Mouse (Mus musculus) kidney, embryonic 16.5 days (tissue): ENCODE results near the gene Impdh1. TPM values are rescaled to one million over a fixed set of nuclear protein-coding genes. Genes with fewer than 3 reads are reported as not detected.

Experiments used
- ATAC-seq: fragments of 200-750 bp; cut with Nextera tagmentation; 2 replicates; pipeline ENCODE4 v1.8.0; 2017; ENCODE audit warnings: moderate TSS enrichment; ENCODE audit not compliant: low FRiP score, low TSS enrichment
- H3K27ac ChIP-seq: fragments of 300-500 bp; sonication (generic); 2 replicates; pipeline ENCODE4 v1.5.1; 2014; ENCODE audit warnings: low read length
- H3K27me3 ChIP-seq: fragments of 300-500 bp; sonication (generic); 2 replicates; pipeline ENCODE4 v1.6.1; 2014; ENCODE audit warnings: low read length, control low read depth, mixed read lengths; ENCODE audit not compliant: insufficient read depth
- H3K36me3 ChIP-seq: fragments of 300-500 bp; sonication (generic); 2 replicates; pipeline ENCODE4 v1.6.1; 2014; ENCODE audit warnings: low read length, control low read depth, mixed read lengths; ENCODE audit not compliant: insufficient read depth
- H3K4me1 ChIP-seq: fragments of 300-500 bp; sonication (generic); 2 replicates; pipeline ENCODE4 v1.6.1; 2014; ENCODE audit warnings: low read length, control low read depth, mixed read lengths; ENCODE audit not compliant: insufficient read depth
- H3K4me2 ChIP-seq: fragments of 300-500 bp; sonication (generic); replicated peaks from 2 replicates; pipeline ENCODE4 v1.6.1; 2014; ENCODE audit warnings: low read depth, low read length
- H3K4me3 ChIP-seq: fragments of 300-500 bp; sonication (generic); 2 replicates; pipeline ENCODE4 v1.5.1; 2014; ENCODE audit warnings: mild to moderate bottlenecking, low read length
- H3K9ac ChIP-seq: fragments of 300-500 bp; sonication (generic); replicated peaks from 2 replicates; pipeline ENCODE4 v1.6.1; 2014; ENCODE audit warnings: low read length
- H3K9me3 ChIP-seq: fragments of 300-500 bp; sonication (generic); 2 replicates; pipeline ENCODE4 v1.6.1; 2016; ENCODE audit warnings: low read length, control low read depth
- WGBS: fragments of 180-500 bp; shearing (Covaris S2); extraction: QIAGEN DNeasy Blood & Tissue Kit; methylation state at CpG from one replicate; pipeline ENCODE4 v1.1.7; 2014; 5-methylcytosine and 5-hydroxymethylcytosine counted together
- microRNA-seq: library from miRNA; unstranded; fragments of <30 nt; microRNA quantifications from one replicate; pipeline ENCODE4, GENCODE M21; 2016
- polyA plus RNA-seq: library from polyadenylated mRNA; unstranded; fragments of >200 nt; fragmentation: Nextera tagmentation; extraction: Ambion mirVana; gene quantifications from 2 replicates; pipeline ENCODE4 v1.2.1, GENCODE M21; 2015

Gene Impdh1
- polyA plus RNA-seq, 1 experiment from 2014 or later, result 49.1 TPM

- 88% methylated on average over 5 of the region's 5 CpGs for WGBS
- Histone ChIP-seq H3K27me3 (no peaks in the 10 kb centered on the region), H3K4me1 (no peaks in the 10 kb centered on the region), H3K4me3 (no peak overlapping the region), H3K36me3 (peaks cover 59% of the 10 kb centered on the region), H3K9ac (no peak overlapping the region), H3K4me2 (no peak overlapping the region), H3K27ac (no peak overlapping the region), H3K9me3 (no peaks in the 10 kb centered on the region)
- ATAC-seq, result no peak
Observed at GRCm38 (mm10) chr6:29156326-29156725, 59.8 kb downstream of the Impdh1 start.

Small RNA genes within 50 kb of the gene (microRNA-seq; reads per million reads assigned to microRNA genes)
- not detected for gene Gm24303

Other genes with a start within 250 kb of the Impdh1 start
- gene Lep, start 156.1 kb downstream of the Impdh1 start, polyA plus RNA-seq, result not detected in 2 replicates
- 45.9 and 53.6 TPM in 2 replicates for gene Rbm28, start 51.4 kb downstream of the Impdh1 start, polyA plus RNA-seq
- gene Prrt4, start 36.8 kb downstream of the Impdh1 start, polyA plus RNA-seq, result 0.71 and 1.1 TPM in 2 replicates
- gene Hilpda, start 56.1 kb upstream of the Impdh1 start, polyA plus RNA-seq, result 34.9 TPM in 2 replicates
- gene Fam71f2, start 63.2 kb upstream of the Impdh1 start, polyA plus RNA-seq, result 0.26 and 0.39 TPM in 2 replicates
- 0.12 and 0.26 TPM in 2 replicates for gene Fam71f1, start 102.8 kb upstream of the Impdh1 start, polyA plus RNA-seq
- 420 and 457 TPM in 2 replicates for gene Calu, start 131.7 kb upstream of the Impdh1 start, polyA plus RNA-seq
- gene Opn1sw, start 172.1 kb upstream of the Impdh1 start, polyA plus RNA-seq, result 0.44 and 0.79 TPM in 2 replicates
- gene Ccdc136, start 179.9 kb upstream of the Impdh1 start, polyA plus RNA-seq, result 20.2 and 23.3 TPM in 2 replicates
- 7.9 and 8.0 TPM in 2 replicates for gene Flnc, start 216.9 kb upstream of the Impdh1 start, polyA plus RNA-seq